Mouse (Mus musculus) neural tube, embryonic 15.5 days (tissue): Measurements from ENCODE around the gene Anp32e. TPM values are rescaled to one million over a fixed set of nuclear protein-coding genes. Genes with fewer than 3 reads are reported as not detected.
A peak's percentile ranks its signal among the peaks of the same experiment; 100 is the strongest.
"Not testable (repeated sequence)": the region's sequence is repeated elsewhere in the genome, so short reads cannot be mapped to it uniquely, and the experiment has no call there.

Source experiments
- ATAC-seq: fragments of 200-750 bp; cut with Nextera tagmentation; 2 replicates; pipeline ENCODE4 v1.8.0; 2017; ENCODE audit warnings: mild to moderate bottlenecking, moderate TSS enrichment, moderate library complexity; ENCODE audit not compliant: low FRiP score
- H3K27ac ChIP-seq: fragments of 300-500 bp; sonication (generic); replicated peaks from 2 replicates; pipeline ENCODE4 v1.5.1; 2015; ENCODE audit warnings: mild to moderate bottlenecking, inconsistent platforms
- H3K27me3 ChIP-seq: fragments of 300-500 bp; sonication (generic); replicated peaks from 2 replicates; pipeline ENCODE4 v1.6.1; 2015; ENCODE audit warnings: inconsistent platforms
- H3K36me3 ChIP-seq: fragments of 300-500 bp; sonication (generic); 2 replicates; pipeline ENCODE4 v1.6.1; 2015; ENCODE audit warnings: inconsistent platforms
- H3K4me1 ChIP-seq: fragments of 300-500 bp; sonication (generic); 2 replicates; pipeline ENCODE4 v1.6.1; 2015; ENCODE audit warnings: inconsistent platforms
- H3K4me2 ChIP-seq: fragments of 300-500 bp; sonication (generic); 2 replicates; pipeline ENCODE4 v1.6.1; 2015; ENCODE audit warnings: inconsistent platforms, mild to moderate bottlenecking, moderate library complexity
- H3K4me3 ChIP-seq: fragments of 300-500 bp; sonication (generic); replicated peaks from 2 replicates; pipeline ENCODE4 v1.5.1; 2015; ENCODE audit warnings: mild to moderate bottlenecking, inconsistent platforms
- H3K9ac ChIP-seq: fragments of 300-500 bp; sonication (generic); replicated peaks from 2 replicates; pipeline ENCODE4 v1.6.1; 2015; ENCODE audit warnings: mild to moderate bottlenecking, inconsistent platforms
- H3K9me3 ChIP-seq: fragments of 300-500 bp; sonication (generic); replicated peaks from 2 replicates; pipeline ENCODE4 v1.6.1; 2016; ENCODE audit warnings: inconsistent platforms
- whole genome bisulfite sequencing: fragments of 180-500 bp; shearing (Covaris S2); methylation state at CpG from one replicate; pipeline ENCODE4 v1.1.7; 2015; ENCODE audit warnings: mixed read lengths; 5-methylcytosine and 5-hydroxymethylcytosine counted together
- polyA plus RNA-seq: library from polyadenylated mRNA; unstranded; fragments of >200 nt; fragmentation: Nextera tagmentation; extraction: Ambion mirVana; gene quantifications from 2 replicates; pipeline ENCODE4 v1.2.1, GENCODE M21; 2015

The Anp32e gene
- polyA plus RNA-seq, 1 experiment from 2014 or later: 99.6 TPM

GRCm38 (mm10) chr3:95905940-95906492, 23.0 kb upstream of the Anp32e start:
- H3K4me3 ChIP-seq: no peak overlapping the region; the same call in 1 of the 2 replicates
- under 1% methylated on average over 12 of the region's 12 CpGs for WGBS

GRCm38 (mm10) chr3:95906860-95907259, 22.2 kb upstream of the Anp32e start:
- H3K4me3 ChIP-seq: peak overlapping the region; percentile 15
- under 1% methylated on average over 12 of the region's 12 CpGs for WGBS

More at GRCm38 (mm10) chr3:95905940-95906492, 23.0 kb upstream of the Anp32e start:
- no peaks in the 10 kb centered on the region for H3K9me3 ChIP-seq
- H3K27ac ChIP-seq: no peak overlapping the region
- H3K4me1 ChIP-seq: peaks cover 34% of the 10 kb centered on the region
- peaks cover 18% of the 10 kb centered on the region for H3K27me3 ChIP-seq
- peak overlapping the region; percentile 69 for H3K4me2 ChIP-seq
- H3K9ac ChIP-seq: no peak overlapping the region
- H3K36me3 ChIP-seq: no peaks in the 10 kb centered on the region
- ATAC-seq: no peak

DNA sequence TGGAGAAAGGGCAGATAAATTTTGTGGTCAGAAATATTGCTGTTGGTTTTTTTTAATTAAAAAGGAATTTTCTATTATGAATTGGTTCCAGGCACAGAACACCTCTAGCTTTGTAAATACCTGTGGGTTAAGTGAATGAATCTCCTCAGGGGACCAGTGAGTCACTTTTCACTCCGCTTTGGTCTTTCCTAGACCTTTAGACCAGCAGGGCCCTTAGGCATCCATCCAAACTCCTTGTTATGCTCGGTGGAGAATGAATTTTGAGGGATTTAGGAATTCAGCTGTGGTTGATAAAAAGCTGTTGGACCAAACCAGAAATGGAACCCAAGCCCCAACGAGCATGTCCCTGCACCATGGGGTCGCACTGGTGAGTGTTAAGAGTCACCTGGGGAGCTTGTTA, 21.4 kb upstream of the Anp32e start:
- WGBS: 59% methylated on average over 4 of the region's 4 CpGs

More at GRCm38 (mm10) chr3:95906860-95907259, 22.2 kb upstream of the Anp32e start:
- peaks cover 18% of the 10 kb centered on the region for H3K27me3 ChIP-seq
- H3K4me1 ChIP-seq: peaks cover 34% of the 10 kb centered on the region
- H3K27ac ChIP-seq: no peak overlapping the region
- H3K9ac ChIP-seq: no peak overlapping the region
- H3K36me3 ChIP-seq: no peaks in the 10 kb centered on the region
- no peak for ATAC-seq
- H3K9me3 ChIP-seq: no peaks in the 10 kb centered on the region
- H3K4me2 ChIP-seq: peak overlapping the region; percentile 69

DNA sequence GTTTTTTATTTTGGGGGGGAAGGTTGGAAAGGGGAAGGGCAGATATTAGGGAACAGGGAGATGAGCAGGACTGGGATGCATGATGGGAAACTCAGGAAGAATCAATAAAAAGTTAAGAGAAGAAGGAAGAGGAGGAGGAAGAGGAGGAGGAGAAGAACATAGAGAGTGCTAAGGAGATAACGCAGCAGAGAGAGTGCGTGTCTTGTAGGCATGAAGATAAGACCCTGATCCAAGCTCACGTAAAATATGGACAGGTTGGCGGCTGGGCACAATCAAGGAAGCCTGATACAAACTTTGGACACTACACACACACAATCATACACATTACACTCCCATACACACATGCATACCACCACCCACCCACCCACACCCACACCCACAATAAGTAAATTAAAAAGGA, 14.3 kb upstream of the Anp32e start:
- no peaks in the 10 kb centered on the region for H3K27me3 ChIP-seq
- no peak overlapping the region for H3K4me2 ChIP-seq
- H3K27ac ChIP-seq: no peak overlapping the region
- 93% methylated on average over 4 of the region's 4 CpGs for WGBS
- no peak overlapping the region for H3K4me3 ChIP-seq
- H3K9ac ChIP-seq: no peak overlapping the region
- ATAC-seq: no peak
- no peaks in the 10 kb centered on the region for H3K9me3 ChIP-seq
- no peaks in the 10 kb centered on the region for H3K36me3 ChIP-seq
- H3K4me1 ChIP-seq: no peaks in the 10 kb centered on the region

More for the DNA sequence above, 21.4 kb upstream of the Anp32e start:
- Histone ChIP-seq H3K9me3 (no peaks in the 10 kb centered on the region), H3K27me3 (peaks cover 18% of the 10 kb centered on the region), H3K4me2 (no peak overlapping the region), H3K4me3 (no peak overlapping the region), H3K4me1 (peaks cover 34% of the 10 kb centered on the region), H3K27ac (no peak overlapping the region), H3K36me3 (no peaks in the 10 kb centered on the region), H3K9ac (no peak overlapping the region)
- ATAC-seq: no peak

DNA sequence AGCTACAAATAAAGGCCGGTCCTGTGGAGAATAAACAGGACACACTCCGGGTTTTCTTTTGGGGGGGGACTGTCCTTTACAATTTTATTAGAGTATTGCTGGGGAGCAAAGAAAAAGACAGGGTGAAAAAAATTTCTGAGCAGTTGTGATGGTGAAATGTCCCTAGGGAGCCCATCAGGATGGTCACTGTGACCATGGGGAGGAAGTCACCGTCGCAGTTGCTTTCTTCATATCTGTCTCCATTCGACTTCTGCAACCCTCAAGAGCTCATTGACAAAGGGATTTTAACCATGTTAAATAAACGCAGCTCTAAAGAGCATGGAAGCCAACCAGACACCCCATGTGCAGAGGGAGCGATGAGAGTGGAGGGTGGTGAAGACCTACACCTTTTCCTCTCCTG, 12.3 kb upstream of the Anp32e start:
- Histone ChIP-seq H3K36me3 (no peaks in the 10 kb centered on the region), H3K4me3 (no peak overlapping the region), H3K9ac (no peak overlapping the region), H3K4me2 (no peak overlapping the region), H3K27ac (no peak overlapping the region), H3K9me3 (no peaks in the 10 kb centered on the region), H3K4me1 (no peaks in the 10 kb centered on the region), H3K27me3 (no peaks in the 10 kb centered on the region)
- no peak for ATAC-seq
- WGBS: 84% methylated on average over 7 of the region's 7 CpGs

DNA sequence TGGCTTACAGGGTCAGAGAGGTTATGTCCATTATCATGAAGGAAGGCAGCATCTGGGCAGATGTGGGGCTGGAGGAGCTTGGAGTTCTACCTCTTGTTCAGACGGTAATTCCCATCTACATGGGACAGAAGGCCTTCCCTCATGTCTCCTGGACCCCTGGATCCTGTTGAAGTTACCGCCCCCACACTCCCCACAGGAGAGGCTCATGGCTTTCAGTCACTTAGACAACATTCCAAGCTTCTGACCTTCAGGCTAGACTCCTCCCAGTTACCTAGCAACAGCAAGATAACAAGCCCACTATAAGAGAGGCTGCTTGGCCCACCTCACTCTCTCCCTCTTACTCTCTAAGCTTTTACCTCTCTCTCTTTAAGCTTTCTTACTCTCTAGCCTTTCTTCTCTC, 8.5 kb upstream of the Anp32e start:
- not testable (repeated sequence) for H3K4me3 ChIP-seq, H3K9ac ChIP-seq, ATAC-seq, H3K36me3 ChIP-seq, H3K27me3 ChIP-seq, H3K4me1 ChIP-seq, H3K4me2 ChIP-seq, H3K9me3 ChIP-seq, H3K27ac ChIP-seq
- 78% methylated on average over 2 of the region's 2 CpGs for WGBS

DNA sequence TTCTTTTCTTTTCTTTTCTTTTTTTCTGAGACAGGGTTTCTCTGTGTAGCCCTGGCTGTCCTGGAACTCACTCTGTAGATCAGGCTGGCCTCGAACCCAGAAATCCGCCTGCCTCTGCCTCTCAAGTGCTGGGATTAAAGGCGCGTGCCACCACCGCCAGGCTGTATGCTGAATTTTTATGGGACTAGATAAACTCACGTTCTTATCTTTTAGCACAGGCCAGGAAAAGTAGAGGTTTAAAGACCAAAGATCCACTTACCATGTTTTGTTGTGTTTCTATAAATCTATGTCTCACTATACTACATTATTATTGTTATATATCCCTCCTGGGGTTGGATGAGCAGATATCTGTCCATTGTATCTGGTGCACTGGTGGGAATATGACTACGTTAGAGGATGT, 5.6 kb upstream of the Anp32e start:
- not testable (repeated sequence) for H3K4me2 ChIP-seq, H3K27ac ChIP-seq, H3K4me1 ChIP-seq, H3K36me3 ChIP-seq, H3K9me3 ChIP-seq, H3K27me3 ChIP-seq, H3K4me3 ChIP-seq, H3K9ac ChIP-seq, ATAC-seq
- WGBS: 93% methylated on average over 7 of the region's 7 CpGs

GRCm38 (mm10) chr3:95924185-95924584, 4.9 kb upstream of the Anp32e start:
- WGBS: 80% methylated on average over 4 of the region's 4 CpGs
- H3K4me3 ChIP-seq: no peak overlapping the region
- peaks cover 4% of the 10 kb centered on the region; the same call in 1 of the 2 replicates for H3K4me1 ChIP-seq
- no peaks in the 10 kb centered on the region for H3K9me3 ChIP-seq
- H3K27ac ChIP-seq: no peak overlapping the region
- H3K27me3 ChIP-seq: no peaks in the 10 kb centered on the region
- H3K36me3 ChIP-seq: no peaks in the 10 kb centered on the region
- no peak overlapping the region for H3K4me2 ChIP-seq
- H3K9ac ChIP-seq: no peak overlapping the region
- ATAC-seq: no peak

GRCm38 (mm10) chr3:95925087-95925486, 4.0 kb upstream of the Anp32e start:
- Histone ChIP-seq H3K9me3 (no peaks in the 10 kb centered on the region), H3K4me1 (peaks cover 5% of the 10 kb centered on the region; the same call in 1 of the 2 replicates), H3K9ac (no peak overlapping the region), H3K4me2 (no peak overlapping the region), H3K27me3 (no peaks in the 10 kb centered on the region), H3K4me3 (no peak overlapping the region), H3K27ac (no peak overlapping the region), H3K36me3 (no peaks in the 10 kb centered on the region)
- no peak for ATAC-seq
- 83% methylated on average over 5 of the region's 5 CpGs for WGBS

DNA sequence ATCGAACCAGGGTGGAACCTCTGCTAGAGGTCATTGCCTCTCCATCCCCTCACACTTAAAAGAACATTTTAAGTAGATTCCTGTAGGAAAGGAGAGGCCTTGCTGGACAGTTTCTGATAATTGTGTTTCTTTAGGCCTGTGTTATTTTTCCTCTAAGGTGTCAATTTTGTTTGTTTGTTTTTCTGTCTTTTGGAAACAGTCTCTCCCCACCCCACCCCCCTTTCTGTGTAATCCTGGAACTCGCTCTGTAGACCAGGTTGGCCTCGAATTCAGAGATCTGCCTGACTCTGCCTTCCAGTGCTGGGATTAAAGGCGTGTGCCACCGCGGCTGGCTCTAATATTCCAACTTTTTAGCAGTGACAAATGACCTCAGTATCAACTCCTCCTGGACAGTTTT, 787 bp upstream of the Anp32e start:
- H3K27ac ChIP-seq: peak overlapping the region; percentile 64
- H3K9me3 ChIP-seq: no peaks in the 10 kb centered on the region
- 74% methylated on average over 6 of the region's 6 CpGs for WGBS
- no peak for ATAC-seq
- H3K4me2 ChIP-seq: peak overlapping the region; percentile 73
- H3K4me1 ChIP-seq: peaks cover 16% of the 10 kb centered on the region; the same call in 1 of the 2 replicates
- H3K36me3 ChIP-seq: no peaks in the 10 kb centered on the region
- no peaks in the 10 kb centered on the region for H3K27me3 ChIP-seq
- peak overlapping the region; percentile 78 for H3K9ac ChIP-seq
- H3K4me3 ChIP-seq: peak overlapping the region; percentile 87

DNA sequence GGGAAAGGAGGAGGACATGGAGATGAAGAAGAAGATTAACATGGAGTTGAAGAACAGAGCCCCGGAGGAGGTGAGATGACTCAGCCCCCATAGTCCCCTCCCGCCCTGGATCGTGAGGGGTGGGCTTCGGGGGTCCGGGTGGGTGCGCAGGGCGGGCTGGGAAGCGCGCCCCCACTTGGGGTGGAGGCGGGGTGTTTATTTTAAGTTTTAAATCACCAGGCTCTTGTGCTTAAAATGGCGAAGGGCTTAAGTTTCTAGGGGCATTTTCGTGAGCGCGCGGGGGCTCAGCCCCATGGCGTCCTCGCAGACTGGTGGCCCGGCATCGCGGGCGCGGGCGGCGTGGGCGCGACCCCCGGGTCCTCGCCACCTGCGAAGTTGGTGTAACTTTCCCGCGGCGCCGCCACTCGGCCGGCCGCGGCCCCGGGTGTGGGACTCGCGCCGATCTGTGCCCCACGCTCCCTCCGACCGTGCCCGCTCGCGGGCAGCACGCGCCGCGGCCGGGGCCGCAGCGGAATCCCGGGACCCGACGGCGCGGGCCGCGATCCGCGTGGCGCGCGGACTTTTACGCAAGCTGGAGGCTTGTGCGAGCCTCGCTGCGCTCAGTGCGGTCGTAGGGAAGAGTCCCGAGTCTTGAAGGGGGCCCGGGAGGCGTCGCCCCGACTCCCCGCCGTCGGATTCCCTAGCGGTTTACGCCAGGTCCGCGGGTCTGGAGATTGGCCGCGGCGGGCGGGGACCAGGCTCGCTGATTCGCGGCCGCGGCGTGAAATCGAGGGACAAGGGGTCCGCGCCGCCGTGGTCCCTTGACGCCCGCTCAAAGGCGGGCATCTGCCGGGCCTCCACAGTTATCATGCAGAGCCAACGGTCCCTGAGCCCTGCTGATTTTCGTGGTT, 780 bp downstream of the Anp32e start:
- Histone ChIP-seq H3K4me2 (peak overlapping the region; percentile 73), H3K9me3 (no peaks in the 10 kb centered on the region), H3K9ac (peak overlapping the region; percentile 78), H3K27ac (peak overlapping the region; percentile 91), H3K27me3 (no peaks in the 10 kb centered on the region), H3K36me3 (peaks cover 8% of the 10 kb centered on the region), H3K4me3 (peak overlapping the region; percentile 87), H3K4me1 (peaks cover 16% of the 10 kb centered on the region; the same call in 1 of the 2 replicates)
- under 1% methylated on average over 102 of the region's 105 CpGs for WGBS
- peak; percentile 58 for ATAC-seq

DNA sequence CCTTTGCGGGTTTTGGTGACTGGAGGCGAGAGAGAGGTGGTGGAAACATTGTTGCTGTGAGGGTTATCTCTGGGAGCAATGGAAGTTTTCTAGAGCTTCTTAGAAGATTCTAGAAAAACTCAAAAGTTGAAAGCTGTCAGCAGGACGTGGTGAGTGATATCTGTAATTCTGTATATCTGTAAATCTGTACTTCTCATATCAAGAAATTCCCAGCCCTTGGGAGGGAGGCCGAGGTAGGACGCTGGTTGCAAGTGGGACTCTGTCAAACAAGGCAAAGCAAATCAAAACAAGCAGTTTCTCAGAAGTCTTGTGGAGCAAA, 1.4 kb downstream of the Anp32e start:
- Histone ChIP-seq H3K4me2 (peak overlapping the region; percentile 73), H3K36me3 (peaks cover 14% of the 10 kb centered on the region), H3K9ac (peak overlapping the region; percentile 78), H3K4me3 (peak overlapping the region; percentile 87), H3K4me1 (peaks cover 16% of the 10 kb centered on the region; the same call in 1 of the 2 replicates), H3K27ac (peak overlapping the region; percentile 91; the same call in 1 of the 2 replicates), H3K9me3 (no peaks in the 10 kb centered on the region), H3K27me3 (no peaks in the 10 kb centered on the region)
- no peak for ATAC-seq
- WGBS: 1% methylated on average over 5 of the region's 5 CpGs
